Mouse (Mus musculus) liver, embryonic 16.5 days (tissue): ENCODE results near the gene Hpca. TPM values are rescaled to one million over a fixed set of nuclear protein-coding genes. Genes with fewer than 3 reads are reported as not detected.

Experiments used
- ATAC-seq: fragments of 200-750 bp; cut with Nextera tagmentation; 2 replicates; pipeline ENCODE4 v1.8.0; 2017; ENCODE audit warnings: low read depth, mild to moderate bottlenecking, moderate number of reproducible peaks, moderate library complexity
- H3K27ac ChIP-seq: fragments of 300-500 bp; sonication (generic); 2 replicates; pipeline ENCODE4 v1.5.1; 2014; ENCODE audit warnings: mild to moderate bottlenecking, low read length
- H3K27me3 ChIP-seq: fragments of 300-500 bp; sonication (generic); 2 replicates; pipeline ENCODE4 v1.6.1; 2014; ENCODE audit warnings: low read depth, low read length, mixed read lengths; ENCODE audit not compliant: control insufficient read depth, insufficient read depth
- H3K36me3 ChIP-seq: fragments of 300-500 bp; sonication (generic); 2 replicates; pipeline ENCODE4 v1.6.1; 2014; ENCODE audit warnings: mild to moderate bottlenecking; ENCODE audit not compliant: control insufficient read depth, insufficient read depth
- H3K4me1 ChIP-seq: fragments of 300-500 bp; sonication (generic); 2 replicates; pipeline ENCODE4 v1.6.1; 2014; ENCODE audit warnings: low read depth, low read length, mixed read lengths; ENCODE audit not compliant: control insufficient read depth
- H3K4me2 ChIP-seq: fragments of 300-500 bp; sonication (generic); 2 replicates; pipeline ENCODE4 v1.6.1; 2014; ENCODE audit warnings: low read depth, low read length, mixed read lengths
- H3K4me3 ChIP-seq: fragments of 300-500 bp; sonication (generic); 2 replicates; pipeline ENCODE4 v1.5.1; 2014; ENCODE audit warnings: low read depth, mild to moderate bottlenecking, low read length
- H3K9ac ChIP-seq: fragments of 300-500 bp; sonication (generic); 2 replicates; pipeline ENCODE4 v1.6.1; 2014; ENCODE audit warnings: low read depth, low read length
- H3K9me3 ChIP-seq: fragments of 300-500 bp; sonication (generic); replicated peaks from 2 replicates; pipeline ENCODE4 v1.6.1; 2016; ENCODE audit warnings: low read length; ENCODE audit not compliant: control insufficient read depth
- whole genome bisulfite sequencing: fragments of 180-500 bp; shearing (Covaris S2); extraction: QIAGEN DNeasy Blood & Tissue Kit; methylation state at CpG from one replicate; pipeline ENCODE4 v1.1.7; 2014; ENCODE audit not compliant: insufficient replicate concordance; 5-methylcytosine and 5-hydroxymethylcytosine counted together
- polyA plus RNA-seq: library from polyadenylated mRNA; unstranded; fragments of >200 nt; fragmentation: Nextera tagmentation; extraction: Ambion mirVana; gene quantifications from 2 replicates; pipeline ENCODE4 v1.2.1, GENCODE M21; 2015

Gene Hpca
- 0.27 and 0.37 TPM in 2 replicates for polyA plus RNA-seq

DNA sequence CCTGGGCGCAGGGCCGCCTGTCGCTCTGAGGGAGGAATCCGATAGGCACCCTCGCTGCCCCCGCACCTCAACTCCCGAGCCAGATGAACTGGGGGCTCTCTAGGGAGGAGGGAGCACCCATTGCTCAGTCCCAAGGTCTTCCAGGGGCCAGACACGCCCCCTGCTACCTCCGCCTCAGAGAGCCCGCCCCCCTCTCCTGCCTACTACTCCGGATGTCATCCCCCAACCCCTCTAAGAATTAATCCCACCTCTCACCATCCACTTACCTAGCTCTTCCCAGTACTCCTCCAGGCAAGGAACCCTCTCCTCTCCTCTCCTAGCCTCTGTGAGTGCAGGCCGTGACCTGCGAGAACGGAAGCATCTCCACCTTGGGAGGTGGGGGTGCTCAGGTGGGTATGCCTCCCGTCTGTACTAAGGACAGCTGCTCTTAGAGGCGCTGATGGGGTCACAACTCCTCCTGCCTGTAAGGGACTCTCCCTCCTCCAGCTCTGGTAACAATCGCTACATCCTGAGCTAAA, at the start of gene Hpca:
Gene Hpca (minus strand): TSS at position 468 of the 518 bp plus-strand sequence.
- H3K4me1 ChIP-seq: peaks cover 3% of the 10 kb centered on the region
- WGBS: 3% methylated on average over 17 of the region's 17 CpGs
- no peak within 1 kb of the TSS for H3K9ac ChIP-seq
- no peaks in the 10 kb centered on the region for H3K36me3 ChIP-seq
- H3K4me2 ChIP-seq: peak within 1 kb of the TSS; percentile 46
- H3K9me3 ChIP-seq: no peaks in the 10 kb centered on the region
- H3K27me3 ChIP-seq: peaks cover 74% of the 10 kb centered on the region
- no peak for ATAC-seq
- no peak within 1 kb of the TSS for H3K27ac ChIP-seq
- peak within 1 kb of the TSS; percentile 39 for H3K4me3 ChIP-seq

DNA sequence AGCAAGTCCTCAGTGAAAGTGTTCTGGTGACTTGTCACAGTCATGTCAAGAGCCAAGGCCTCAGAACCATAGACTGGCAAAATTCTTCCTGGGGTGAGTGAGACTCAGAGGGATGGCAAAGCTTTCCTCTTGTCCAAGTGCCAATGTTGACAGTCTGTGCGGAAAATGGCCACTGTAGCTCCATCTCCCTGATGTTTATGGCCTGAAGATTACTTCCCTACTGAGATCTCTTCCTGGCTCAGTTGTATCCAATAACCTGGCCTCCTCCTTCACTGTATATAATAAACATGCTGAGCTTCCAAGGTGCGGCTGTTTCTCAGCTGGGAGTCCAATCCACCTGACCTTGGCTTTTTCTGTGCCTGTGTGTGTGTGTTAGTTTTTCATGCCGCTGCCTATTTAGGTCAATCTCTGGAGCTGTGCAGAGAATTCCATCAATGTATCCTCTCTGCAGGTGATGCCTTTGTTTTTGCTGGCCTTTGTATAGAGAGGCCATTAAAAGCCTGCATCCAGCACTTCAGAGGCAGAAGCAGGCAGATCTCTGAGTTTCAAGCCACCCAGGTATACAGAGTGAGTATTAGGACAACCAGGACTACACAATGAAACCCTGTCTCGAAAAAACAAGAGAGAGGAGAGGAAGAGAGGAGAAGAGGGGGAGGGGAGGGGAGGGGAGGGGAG, 39.9 kb upstream of the Hpca start:
- Histone ChIP-seq H3K4me2 (no peak overlapping the region), H3K36me3 (peaks cover 7% of the 10 kb centered on the region), H3K4me3 (no peak overlapping the region), H3K27ac (no peak overlapping the region), H3K27me3 (no peaks in the 10 kb centered on the region), H3K4me1 (peaks cover 6% of the 10 kb centered on the region), H3K9me3 (no peaks in the 10 kb centered on the region), H3K9ac (no peak overlapping the region)
- ATAC-seq: no peak
- WGBS: 78% methylated on average over 4 of the region's 4 CpGs

DNA sequence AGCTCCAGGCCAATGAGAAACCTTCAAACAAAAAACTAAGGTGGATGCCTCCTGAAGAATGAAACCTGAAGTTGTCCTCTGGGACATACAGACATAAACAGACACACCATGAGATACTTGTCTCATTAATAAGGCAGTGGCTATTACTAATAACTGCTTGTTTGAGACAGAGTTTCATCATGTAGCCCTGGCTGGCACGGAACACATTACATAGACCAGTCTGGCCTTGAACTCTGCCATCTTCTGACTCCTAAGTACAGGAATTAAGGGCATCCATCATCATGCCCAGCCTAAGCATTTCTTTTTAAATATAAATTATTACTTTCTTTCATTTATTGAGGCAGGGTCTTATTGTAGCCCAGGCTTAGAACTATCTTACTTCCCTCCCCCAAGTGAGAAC, 39.2 kb upstream of the Hpca start:
- peaks cover 7% of the 10 kb centered on the region for H3K36me3 ChIP-seq
- WGBS: 91% methylated on average over 1 of the region's 1 CpGs

DNA sequence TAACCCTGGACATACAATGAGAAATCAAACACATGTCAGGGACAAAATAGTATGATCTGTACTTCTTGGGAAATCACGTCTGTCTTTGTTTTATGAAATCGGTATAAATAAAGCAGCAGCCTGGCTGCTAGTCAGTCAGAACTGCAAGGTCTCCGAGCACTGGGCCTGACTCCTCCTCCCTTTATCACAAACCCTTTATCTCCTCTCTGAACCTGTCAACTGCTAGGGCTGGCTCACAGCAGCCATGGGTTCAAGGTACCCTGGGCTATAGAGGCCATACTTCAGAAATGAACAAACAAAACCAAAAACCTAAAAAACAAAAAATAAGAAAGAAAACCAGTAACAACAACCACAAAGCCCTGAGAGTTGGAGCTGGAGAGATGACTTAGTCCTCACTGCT, 36.7 kb upstream of the Hpca start:
- Histone ChIP-seq H3K27ac (no peak overlapping the region), H3K4me1 (peaks cover 6% of the 10 kb centered on the region), H3K9ac (no peak overlapping the region), H3K36me3 (no peaks in the 10 kb centered on the region; the same call in 1 of the 2 replicates), H3K9me3 (no peaks in the 10 kb centered on the region), H3K4me2 (no peak overlapping the region), H3K27me3 (no peaks in the 10 kb centered on the region), H3K4me3 (no peak overlapping the region)
- peak; percentile 93 for ATAC-seq
- WGBS: 28% methylated on average over 3 of the region's 3 CpGs

More for the DNA sequence above, 39.2 kb upstream of the Hpca start:
- Histone ChIP-seq H3K4me1 (peaks cover 6% of the 10 kb centered on the region), H3K27ac (no peak overlapping the region), H3K4me2 (no peak overlapping the region), H3K4me3 (no peak overlapping the region), H3K9me3 (no peaks in the 10 kb centered on the region), H3K27me3 (no peaks in the 10 kb centered on the region), H3K9ac (no peak overlapping the region)
- no peak for ATAC-seq

DNA sequence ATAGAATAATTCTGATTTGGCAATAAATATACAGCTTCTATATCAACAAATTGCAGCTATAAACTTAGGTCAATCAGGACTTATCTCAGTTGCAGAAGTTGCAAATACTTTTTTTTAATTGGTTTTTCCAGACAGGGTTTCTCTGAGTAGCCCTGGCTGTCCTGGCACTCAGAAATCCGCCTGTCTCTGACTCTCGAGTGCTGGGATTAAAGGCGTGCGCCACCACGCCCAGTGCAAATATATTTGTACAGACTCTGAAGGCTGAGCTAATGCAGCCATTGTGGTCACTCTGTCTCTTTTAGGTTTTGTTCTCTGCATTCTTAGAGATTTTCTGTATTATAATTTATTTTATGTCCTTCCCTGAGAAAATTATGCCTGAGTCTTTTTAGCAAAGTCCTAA, 35.7 kb upstream of the Hpca start:
- Histone ChIP-seq H3K4me2 (no peak overlapping the region), H3K9ac (no peak overlapping the region), H3K36me3 (peaks cover under 1% of the 10 kb centered on the region; the same call in 1 of the 2 replicates), H3K4me3 (no peak overlapping the region), H3K4me1 (peaks cover 6% of the 10 kb centered on the region), H3K9me3 (no peaks in the 10 kb centered on the region), H3K27me3 (no peaks in the 10 kb centered on the region), H3K27ac (no peak overlapping the region)
- ATAC-seq: no peak
- 69% methylated on average over 5 of the region's 5 CpGs for WGBS

DNA sequence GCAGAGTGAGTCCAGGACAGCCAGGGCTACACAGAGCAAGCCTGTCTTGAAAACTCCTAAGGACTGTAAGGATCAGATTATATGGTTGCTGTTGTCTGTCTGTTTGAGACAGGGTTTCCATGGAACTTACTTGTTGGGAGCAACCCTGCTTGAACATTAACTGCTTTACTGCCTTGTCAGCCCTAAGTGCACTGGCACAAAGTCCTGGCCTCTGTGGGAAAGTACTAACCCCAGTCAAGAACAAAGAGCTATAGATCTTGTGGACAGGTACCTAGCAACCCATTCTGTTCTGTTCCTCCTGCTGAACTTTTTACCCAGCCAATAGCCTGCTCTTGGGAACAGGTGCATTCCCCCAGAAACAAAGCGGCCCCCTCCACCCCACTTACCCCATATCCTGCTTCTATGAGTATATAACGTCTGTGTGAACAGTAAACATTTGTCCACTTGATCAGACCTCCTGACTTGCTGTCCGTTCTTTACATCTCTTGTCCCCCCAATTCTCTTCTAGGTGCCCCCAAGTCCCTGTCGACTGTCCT, 29.5 kb upstream of the Hpca start:
- Histone ChIP-seq H3K27me3 (no peaks in the 10 kb centered on the region), H3K4me2 (no peak overlapping the region), H3K4me3 (no peak overlapping the region), H3K9ac (no peak overlapping the region), H3K36me3 (peaks cover 10% of the 10 kb centered on the region), H3K4me1 (no peaks in the 10 kb centered on the region), H3K9me3 (no peaks in the 10 kb centered on the region), H3K27ac (no peak overlapping the region)
- no peak for ATAC-seq
- WGBS: 75% methylated on average over 4 of the region's 4 CpGs

DNA sequence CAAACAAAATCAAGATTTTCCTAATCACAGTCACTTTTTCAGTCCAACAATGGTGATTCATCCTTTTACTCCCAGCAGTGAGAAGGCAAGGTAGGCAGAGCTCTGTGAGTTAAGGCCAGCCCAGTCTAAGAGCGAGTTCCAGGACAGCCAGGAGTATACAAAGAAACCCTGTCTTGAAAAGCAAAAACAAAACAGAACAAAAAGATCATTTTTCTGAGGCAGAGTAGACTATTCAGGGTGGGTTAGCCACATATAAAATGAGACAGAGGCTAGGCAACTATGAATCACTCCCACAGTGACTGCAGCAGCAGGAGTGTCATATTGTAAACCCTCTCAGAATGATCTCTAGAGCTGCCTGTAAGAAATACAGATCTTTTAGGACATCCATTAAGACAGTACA, 27.5 kb upstream of the Hpca start:
- Histone ChIP-seq H3K9me3 (no peaks in the 10 kb centered on the region), H3K4me2 (no peak overlapping the region), H3K9ac (no peak overlapping the region), H3K4me1 (no peaks in the 10 kb centered on the region), H3K4me3 (no peak overlapping the region), H3K27me3 (no peaks in the 10 kb centered on the region), H3K36me3 (peaks cover 10% of the 10 kb centered on the region), H3K27ac (no peak overlapping the region)
- WGBS: 77% methylated on average over 1 of the region's 1 CpGs
- no peak for ATAC-seq

DNA sequence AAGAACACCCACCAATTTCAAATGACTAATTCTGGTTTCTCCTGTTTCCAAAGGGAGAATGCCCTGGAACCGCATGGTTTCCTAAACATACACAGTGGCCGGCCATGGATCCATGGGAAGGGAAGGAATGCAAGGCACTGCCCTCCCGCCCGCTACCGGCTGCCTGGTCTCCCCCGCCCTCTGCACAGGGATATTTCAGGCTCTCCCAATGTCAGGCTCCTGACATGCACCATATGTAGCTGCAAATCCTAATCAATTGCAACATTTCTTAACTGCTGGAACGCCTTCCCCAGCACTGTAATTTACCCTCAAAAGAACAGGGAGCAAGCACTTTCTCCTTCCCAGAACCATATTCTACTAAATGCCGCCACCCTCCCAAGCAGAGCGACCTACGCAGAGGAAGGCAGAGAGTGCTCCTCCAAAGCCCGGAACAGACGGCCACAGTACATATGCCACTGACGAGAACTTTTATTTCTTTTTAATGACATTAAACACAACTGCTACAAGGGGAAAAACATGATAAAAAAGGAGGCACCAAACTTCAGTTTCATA, 25.8 kb upstream of the Hpca start:
- no peak overlapping the region for H3K4me3 ChIP-seq
- no peak overlapping the region for H3K27ac ChIP-seq
- peaks cover 10% of the 10 kb centered on the region for H3K36me3 ChIP-seq
- ATAC-seq: no peak
- no peaks in the 10 kb centered on the region for H3K9me3 ChIP-seq
- H3K9ac ChIP-seq: no peak overlapping the region
- WGBS: 82% methylated on average over 13 of the region's 13 CpGs
- no peaks in the 10 kb centered on the region for H3K27me3 ChIP-seq
- H3K4me2 ChIP-seq: no peak overlapping the region
- H3K4me1 ChIP-seq: no peaks in the 10 kb centered on the region; the same call in 1 of the 2 replicates

DNA sequence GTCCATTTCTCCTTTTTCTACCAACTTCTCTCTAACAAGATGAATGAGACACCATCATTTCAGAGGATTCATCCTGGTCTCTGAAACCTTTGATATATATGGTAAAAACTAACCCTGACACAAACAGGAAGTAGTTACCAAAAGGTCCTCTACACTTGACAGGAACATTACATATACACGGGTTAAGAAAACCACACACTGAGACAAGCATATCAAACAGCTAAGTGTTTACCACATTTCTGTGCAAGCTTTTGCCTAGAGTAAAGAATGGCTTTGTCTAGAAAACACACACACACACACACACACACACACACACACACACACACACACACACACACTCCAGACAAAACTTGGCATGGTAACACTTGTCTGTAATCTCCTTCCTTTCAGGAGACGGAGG, 24.6 kb upstream of the Hpca start:
- Histone ChIP-seq H3K4me1 (peaks cover 9% of the 10 kb centered on the region), H3K27me3 (no peaks in the 10 kb centered on the region), H3K36me3 (peaks cover 7% of the 10 kb centered on the region), H3K4me2 (no peak overlapping the region), H3K4me3 (no peak overlapping the region), H3K27ac (0 out of 2 replicates have a peak overlapping the region, but pooled peaks have one; percentile 16), H3K9me3 (no peaks in the 10 kb centered on the region), H3K9ac (no peak overlapping the region)
- WGBS: 18% methylated on average over 2 of the region's 2 CpGs
- ATAC-seq: no peak
